Mouse (Mus musculus): ENCODE measurements at regions not wholly inside any gene's neighbourhood (a gene's known extent, or its start where the extent isn't known, plus 50 kb on each side); places are given as distances from the start of the nearest gene placed in this dataset.

GRCm38 (mm10) chr15:96178374-96179109 is 108.8 kb upstream of the Arid2 start:
- no peak for TF ChIP-seq POLR2A (IDR thresholded peaks at IDR 0.05; ENCODE audit: control insufficient read depth, extremely low read depth, insufficient read depth, low read length, poor library complexity)
- no peak for TF ChIP-seq CTCF (IDR thresholded peaks at IDR 0.05; ENCODE audit: borderline replicate concordance, control insufficient read depth, extremely low read depth, insufficient read depth, low read length, poor library complexity)
